Mouse (Mus musculus) stomach, postnatal 0 days (tissue): Measurements from ENCODE around the gene Cep170.

Source experiments
- CTCF ChIP-seq: IDR thresholded peaks from 2 replicates; pipeline ENCODE4 v1.5.1; 2016; ENCODE audit warnings: antibody characterized with exemption, low read depth, mild to moderate bottlenecking, moderate library complexity
- EP300 ChIP-seq: optimal IDR thresholded peaks from 2 replicates; pipeline ENCODE3; 2016; ENCODE audit warnings: antibody characterized with exemption

- TF ChIP-seq CTCF, result no peak
- no peak for TF ChIP-seq EP300
Measured at GRCm38 (mm10) chr1:176847118-176847859, 33.4 kb upstream of the Cep170 start.
